8 mouse cellular contexts compared by ENCODE assay signal in genomic region chr3:90247630-90247959, GRCm38 (mm10). TPM values are rescaled to one million over a fixed set of nuclear protein-coding genes. Genes with fewer than 3 reads are reported as not detected.
DNase-seq lines count a peak whose midpoint lies in the region; ATAC-seq and TF ChIP-seq lines count a peak whose summit lies in the region.

No protein-coding gene starts in this region.

- H3K27ac ChIP-seq in heart, embryonic 14.5 days (replicated peaks in 1 of 2; ENCODE audit: control insufficient read depth in 1 of 2, insufficient read depth in 1 of 2, low read depth in 2 of 2, low read length in 2 of 2) = peak overlapping the region; percentile 90 to 92
- H3K27ac ChIP-seq in ES-E14 (ENCODE audit: insufficient read depth, low read depth, low read length, poor library complexity, severe bottlenecking) = peak overlapping the region; percentile 74
- H3K27ac ChIP-seq in forebrain, embryonic 14.5 days (ENCODE audit: low read depth, low read length) = peak overlapping the region; percentile 84
- H3K27ac ChIP-seq in liver, embryonic 16.5 days (ENCODE audit: low read length) = peak overlapping the region; percentile 58

- H3K9ac ChIP-seq in heart, embryonic 14.5 days (ENCODE audit: low read length) = peak overlapping the region; percentile 91
- peak overlapping the region; percentile 49 for H3K9ac ChIP-seq in ES-E14 (ENCODE audit: insufficient read depth, low read depth, low read length, poor library complexity, severe bottlenecking)
- peak overlapping the region; percentile 66 for H3K9ac ChIP-seq in forebrain, embryonic 14.5 days (ENCODE audit: low read length)
- peak overlapping the region; percentile 76 for H3K9ac ChIP-seq in liver, embryonic 16.5 days (ENCODE audit: low read depth, low read length)

- in situ Hi-C loops in ES-E14 (cut with MboI; ENCODE audit: low sequenced_read_pairs in 2 of 2, unreplicated experiment in 2 of 2) = no loop called here

- peak overlapping the region; percentile 85 for H3K4me2 ChIP-seq in heart, embryonic 14.5 days (ENCODE audit: low read length)
- peak overlapping the region; percentile 91 for H3K4me2 ChIP-seq in forebrain, embryonic 14.5 days (ENCODE audit: low read length)
- peak overlapping the region; percentile 85 for H3K4me2 ChIP-seq in liver, embryonic 16.5 days (ENCODE audit: low read depth, low read length)

- H3K9me3 ChIP-seq in heart, embryonic 14.5 days (ENCODE audit: control insufficient read depth, low read length) = no peaks in the 10 kb centered on the region
- no peaks in the 10 kb centered on the region for H3K9me3 ChIP-seq in ES-E14 (ENCODE audit: control insufficient read depth, insufficient read depth, low read depth, low read length)
- no peaks in the 10 kb centered on the region for H3K9me3 ChIP-seq in forebrain, embryonic 14.5 days (replicated peaks; ENCODE audit: control insufficient read depth, low read length)
- H3K9me3 ChIP-seq in liver, embryonic 16.5 days (replicated peaks; ENCODE audit: control insufficient read depth, low read length) = no peaks in the 10 kb centered on the region

- no peak for DNase-seq in heart, postnatal 4 days
- no peak for DNase-seq in ES-E14 (ENCODE audit: low read depth, low spot score)
- no peak for DNase-seq in forebrain, embryonic 14.5 days (ENCODE audit: low spot score)
- DNase-seq in cerebellum, adult 11-12 months = no peak
- DNase-seq in T-cell, adult 2 months (ENCODE audit: low spot score) = no peak
- DNase-seq in urinary bladder, postnatal 4 days (ENCODE audit: low spot score in 2 of 2) = no peak

- no peak for ATAC-seq in heart, embryonic 14.5 days (ENCODE audit: insufficient number of reproducible peaks, insufficient read depth, low FRiP score, low read depth)
- ATAC-seq in forebrain, embryonic 14.5 days = no peak; the same call in 1 of the 2 replicates
- ATAC-seq in liver, embryonic 16.5 days (ENCODE audit: low read depth) = no peak; the same call in 1 of the 2 replicates

- H3K27me3 ChIP-seq in heart, embryonic 14.5 days (ENCODE audit: control insufficient read depth, insufficient read depth, low read length) = no peaks in the 10 kb centered on the region
- H3K27me3 ChIP-seq in forebrain, embryonic 14.5 days (replicated peaks; ENCODE audit: control insufficient read depth, insufficient read depth, low read length) = no peaks in the 10 kb centered on the region
- no peaks in the 10 kb centered on the region for H3K27me3 ChIP-seq in liver, embryonic 16.5 days (ENCODE audit: control insufficient read depth, insufficient read depth, low read depth, low read length)

- H3K4me3 ChIP-seq in heart, embryonic 14.5 days (ENCODE audit: control insufficient read depth in 1 of 2, insufficient read depth in 1 of 2, low read depth in 1 of 2, low read length in 2 of 2) = peak overlapping the region; percentile 33 to 80
- peak overlapping the region; percentile 28 to 93 for H3K4me3 ChIP-seq in ES-E14 (ENCODE audit: insufficient read depth in 1 of 2, low read depth in 1 of 2, low read length in 2 of 2, poor library complexity in 1 of 2, severe bottlenecking in 1 of 2)
- H3K4me3 ChIP-seq in forebrain, embryonic 14.5 days (ENCODE audit: low read depth, low read length) = peak overlapping the region; percentile 55
- peak overlapping the region; percentile 75 for H3K4me3 ChIP-seq in liver, embryonic 16.5 days (ENCODE audit: low read depth, low read length)

- peaks cover 21% of the 10 kb centered on the region for H3K36me3 ChIP-seq in heart, embryonic 14.5 days (ENCODE audit: control insufficient read depth, insufficient read depth, low read length)
- peaks cover 11% of the 10 kb centered on the region for H3K36me3 ChIP-seq in ES-E14 (ENCODE audit: control insufficient read depth, insufficient read depth, low read length, poor library complexity, severe bottlenecking)
- peaks cover 8% of the 10 kb centered on the region; the same call in 1 of the 2 replicates for H3K36me3 ChIP-seq in forebrain, embryonic 14.5 days (ENCODE audit: control insufficient read depth, insufficient read depth, low read length)
- H3K36me3 ChIP-seq in liver, embryonic 16.5 days (ENCODE audit: control insufficient read depth, insufficient read depth) = no peaks in the 10 kb centered on the region; the same call in 1 of the 2 replicates

- peaks cover 13 to 22% of the 10 kb centered on the region in 2 experiments for H3K4me1 ChIP-seq in heart, embryonic 14.5 days (ENCODE audit: control insufficient read depth in 2 of 2, insufficient read depth in 2 of 2, low read length in 2 of 2)
- H3K4me1 ChIP-seq in ES-E14 (ENCODE audit: control insufficient read depth in 2 of 2, insufficient read depth in 2 of 2, low read length in 2 of 2, poor library complexity in 1 of 2) = peaks cover 0 to 7% of the 10 kb centered on the region in 2 experiments; a peak in 2 of 4 replicates
- H3K4me1 ChIP-seq in forebrain, embryonic 14.5 days (ENCODE audit: control insufficient read depth, insufficient read depth, low read length) = peaks cover 17% of the 10 kb centered on the region
- peaks cover 23% of the 10 kb centered on the region for H3K4me1 ChIP-seq in liver, embryonic 16.5 days (ENCODE audit: control insufficient read depth, low read depth, low read length)

- WGBS in heart, embryonic 14.5 days = 5% methylated on average over 3 of the region's 3 CpGs
- WGBS in forebrain, embryonic 14.5 days = 3% methylated on average over 3 of the region's 3 CpGs
- WGBS in liver, embryonic 16.5 days (ENCODE audit: insufficient replicate concordance) = 6% methylated on average over 3 of the region's 3 CpGs

TF ChIP-seq in ES-E14, 5 proteins besides CTCF, POLR2A, EP300 and RAD21:
- TF ChIP-seq ZC3H11A (IDR thresholded peaks at IDR 0.05; ENCODE audit: borderline replicate concordance, low read depth, low read length) (no peak), CHD2 (IDR thresholded peaks at IDR 0.05; ENCODE audit: low read depth, low read length) (no peak), MAFK (IDR thresholded peaks at IDR 0.05; ENCODE audit: insufficient read depth, low read depth, low read length) (no peak), ZNF384 (IDR thresholded peaks at IDR 0.05; ENCODE audit: low read depth, low read length) (no peak), HCFC1 (IDR thresholded peaks at IDR 0.05; ENCODE audit: borderline replicate concordance, insufficient read depth, low read length) (no peak)
TF ChIP-seq in ES-E14: peak in this region for 0.

RNA-seq across cellular contexts. Expression of gene Slc39a1, which starts 0.4 kb away (rescaled TPM):
- polyA plus RNA-seq in heart, embryonic 14.5 days (2014; fragmentation: Nextera tagmentation; extraction: Ambion mirVana) = 86.6 and 88.2 TPM in 2 replicates
- 100 to 1,000 TPM; 101 to 106 TPM for total RNA-seq in heart, postnatal 4 days (2021)
- total RNA-seq in ES-E14 (2012; rRNA removed) = 88.4 and 115 TPM in 2 replicates
- 40.0 and 47.0 TPM in 2 replicates for polyA plus RNA-seq in forebrain, embryonic 14.5 days (2014; fragmentation: Nextera tagmentation; extraction: Ambion mirVana)
- polyA plus RNA-seq in liver, embryonic 16.5 days (2015; fragmentation: Nextera tagmentation; extraction: Ambion mirVana) = 30.0 and 33.5 TPM in 2 replicates

RNA-seq across cellular contexts. Expression of gene Creb3l4, which starts 4.3 kb away (rescaled TPM):
- 1.9 and 3.5 TPM in 2 replicates for polyA plus RNA-seq in heart, embryonic 14.5 days (2014; fragmentation: Nextera tagmentation; extraction: Ambion mirVana)
- total RNA-seq in heart, postnatal 4 days (2021) = under 1 TPM; 0.18 to 0.19 TPM
- 2.3 and 4.8 TPM in 2 replicates for total RNA-seq in ES-E14 (2012; rRNA removed)
- polyA plus RNA-seq in forebrain, embryonic 14.5 days (2014; fragmentation: Nextera tagmentation; extraction: Ambion mirVana) = 4.1 and 4.2 TPM in 2 replicates
- polyA plus RNA-seq in liver, embryonic 16.5 days (2015; fragmentation: Nextera tagmentation; extraction: Ambion mirVana) = 0.35 and 0.41 TPM in 2 replicates

RNA-seq across cellular contexts. Expression of gene Crtc2, which starts 6.4 kb away (rescaled TPM):
- 7.5 and 8.7 TPM in 2 replicates for polyA plus RNA-seq in heart, embryonic 14.5 days (2014; fragmentation: Nextera tagmentation; extraction: Ambion mirVana)
- 10 to 100 TPM; 18.0 to 18.8 TPM for total RNA-seq in heart, postnatal 4 days (2021)
- 9.8 and 11.8 TPM in 2 replicates for total RNA-seq in ES-E14 (2012; rRNA removed)
- 10.7 and 14.1 TPM in 2 replicates for polyA plus RNA-seq in forebrain, embryonic 14.5 days (2014; fragmentation: Nextera tagmentation; extraction: Ambion mirVana)
- 5.2 and 6.9 TPM in 2 replicates for polyA plus RNA-seq in liver, embryonic 16.5 days (2015; fragmentation: Nextera tagmentation; extraction: Ambion mirVana)

RNA-seq across cellular contexts. Expression of gene Jtb, which starts 16.2 kb away (rescaled TPM):
- 95.1 and 96.7 TPM in 2 replicates for polyA plus RNA-seq in heart, embryonic 14.5 days (2014; fragmentation: Nextera tagmentation; extraction: Ambion mirVana)
- total RNA-seq in heart, postnatal 4 days (2021) = 10 to 100 TPM; 40.9 to 47.4 TPM
- 61.9 and 64.0 TPM in 2 replicates for total RNA-seq in ES-E14 (2012; rRNA removed)
- polyA plus RNA-seq in forebrain, embryonic 14.5 days (2014; fragmentation: Nextera tagmentation; extraction: Ambion mirVana) = 118 and 124 TPM in 2 replicates
- polyA plus RNA-seq in liver, embryonic 16.5 days (2015; fragmentation: Nextera tagmentation; extraction: Ambion mirVana) = 35.7 and 37.7 TPM in 2 replicates

RNA-seq across cellular contexts. Expression of gene Dennd4b, which starts 17.4 kb away (rescaled TPM):
- 5.4 and 5.6 TPM in 2 replicates for polyA plus RNA-seq in heart, embryonic 14.5 days (2014; fragmentation: Nextera tagmentation; extraction: Ambion mirVana)
- total RNA-seq in heart, postnatal 4 days (2021) = 10 to 100 TPM; 22.2 to 22.3 TPM
- 4.1 and 8.2 TPM in 2 replicates for total RNA-seq in ES-E14 (2012; rRNA removed)
- polyA plus RNA-seq in forebrain, embryonic 14.5 days (2014; fragmentation: Nextera tagmentation; extraction: Ambion mirVana) = 3.4 and 3.7 TPM in 2 replicates
- polyA plus RNA-seq in liver, embryonic 16.5 days (2015; fragmentation: Nextera tagmentation; extraction: Ambion mirVana) = 2.3 and 2.8 TPM in 2 replicates
